ENCODE assay signal across 14 mouse cellular contexts in genomic region chr15:31921485-31921884, GRCm38 (mm10).
DNase-seq lines count a peak whose midpoint lies in the region; ATAC-seq and TF ChIP-seq lines count a peak whose summit lies in the region.
"Had no signal": no experiment of that assay in that cellular context is flagged by ENCODE, and none has a peak within 500 bp of the region (broad histone marks: within the 10 kb centered on the region; RNA-seq: fewer than 3 reads in every experiment).

No protein-coding gene starts in this region.

- no peak overlapping the region for H3K4me3 ChIP-seq in midbrain, postnatal 0 days (ENCODE audit: low read depth, low read length)
- no peak overlapping the region for H3K4me3 ChIP-seq in midbrain, embryonic 15.5 days
- H3K4me3 ChIP-seq: erythroblast, embryonic 14.5 days; kidney, embryonic 15.5 days; liver, embryonic 13.5 days had no signal

- no peak overlapping the region for H3K4me2 ChIP-seq in midbrain, postnatal 0 days (ENCODE audit: low read depth, low read length, poor library complexity, severe bottlenecking)
- H3K4me2 ChIP-seq in midbrain, embryonic 15.5 days, result no peak overlapping the region
- H3K4me2 ChIP-seq: kidney, embryonic 15.5 days; liver, embryonic 13.5 days had no signal

- DNase-seq in heart, postnatal 10 days, result peak; percentile 21 to 31
- DNase-seq in heart, postnatal 36 days, result no peak
- DNase-seq in midbrain, postnatal 0 days (ENCODE audit: low spot score), result peak; percentile 25
- peak; percentile 57 to 63 for DNase-seq in cerebellum, postnatal 25 days
- DNase-seq in right cerebral cortex, postnatal 36 days (ENCODE audit: low spot score in 2 of 2), result peak; percentile 2 to 4
- no peak for DNase-seq in urinary bladder, postnatal 4 days (ENCODE audit: low spot score in 2 of 2)
- DNase-seq in thymus, postnatal 14 days, result no peak
- DNase-seq: B cell, adult 2 months; liver, embryonic 13.5 days; thymus, adult 18-20 months had no signal

- no peaks in the 10 kb centered on the region for H3K9me3 ChIP-seq in midbrain, postnatal 0 days (ENCODE audit: low read length)
- peaks cover 4% of the 10 kb centered on the region; the same call in 1 of the 2 replicates for H3K9me3 ChIP-seq in midbrain, embryonic 15.5 days
- H3K9me3 ChIP-seq: G1E; kidney, embryonic 15.5 days; liver, embryonic 13.5 days had no signal

- intact Hi-C loops in heart, postnatal 10 days (cut with DNase I), result no loop called here
- intact Hi-C loops in heart, postnatal 36 days (cut with DNase I), result no loop called here

- no peaks in the 10 kb centered on the region for H3K36me3 ChIP-seq in midbrain, postnatal 0 days (ENCODE audit: insufficient read depth, low read length)
- no peaks in the 10 kb centered on the region for H3K36me3 ChIP-seq in midbrain, embryonic 15.5 days (replicated peaks)
- H3K36me3 ChIP-seq: G1E; kidney, embryonic 15.5 days; liver, embryonic 13.5 days had no signal

- H3K9ac ChIP-seq in midbrain, postnatal 0 days (replicated peaks; ENCODE audit: low read length, poor library complexity, severe bottlenecking), result no peak overlapping the region
- H3K9ac ChIP-seq in midbrain, embryonic 15.5 days, result no peak overlapping the region
- H3K9ac ChIP-seq: kidney, embryonic 15.5 days; liver, embryonic 13.5 days had no signal

- no peaks in the 10 kb centered on the region for H3K27me3 ChIP-seq in midbrain, postnatal 0 days (ENCODE audit: insufficient read depth, low read length)
- H3K27me3 ChIP-seq in midbrain, embryonic 15.5 days (replicated peaks), result no peaks in the 10 kb centered on the region
- H3K27me3 ChIP-seq: kidney, embryonic 15.5 days; liver, embryonic 13.5 days had no signal

- H3K4me1 ChIP-seq in midbrain, postnatal 0 days (ENCODE audit: insufficient read depth, low read length), result no peaks in the 10 kb centered on the region
- H3K4me1 ChIP-seq in midbrain, embryonic 15.5 days, result no peaks in the 10 kb centered on the region
- H3K4me1 ChIP-seq: kidney, embryonic 15.5 days; liver, embryonic 13.5 days had no signal

- no peak for TF ChIP-seq CTCF in midbrain, postnatal 0 days (IDR thresholded peaks at IDR 0.05)

- no peak overlapping the region for H3K27ac ChIP-seq in midbrain, postnatal 0 days (ENCODE audit: low read depth, low read length)
- H3K27ac ChIP-seq in midbrain, embryonic 15.5 days, result no peak overlapping the region
- H3K27ac ChIP-seq: kidney, embryonic 15.5 days; liver, embryonic 13.5 days had no signal

- ATAC-seq in midbrain, postnatal 0 days (ENCODE audit: low FRiP score), result no peak
- no peak for ATAC-seq in midbrain, embryonic 15.5 days (replicated peaks)

- WGBS in midbrain, postnatal 0 days, result 81% methylated on average over 3 of the region's 3 CpGs
- WGBS in midbrain, embryonic 15.5 days, result 86% methylated on average over 3 of the region's 3 CpGs

Comparison
In these comparisons a context has a peak if more than half of its experiments do, and no peak if none do; other contexts are left out.
1. DNase-seq: peak in heart, postnatal 10 days (2 of 2), midbrain, postnatal 0 days (single experiment), cerebellum, postnatal 25 days (2 of 2) and right cerebral cortex, postnatal 36 days (2 of 2); none in heart, postnatal 36 days (0 of 2), urinary bladder, postnatal 4 days (0 of 2) and thymus, postnatal 14 days (single experiment).